In genomic region chr2:128153551-128153910, GRCm38 (mm10) we compare ENCODE assay signal across 13 mouse cellular contexts. TPM values are rescaled to one million over a fixed set of nuclear protein-coding genes. Genes with fewer than 3 reads are reported as not detected.
DNase-seq lines count a peak whose midpoint lies in the region; ATAC-seq lines count a peak whose summit lies in the region.
"Had no signal": no experiment of that assay in that cellular context is flagged by ENCODE, and none has a peak within 500 bp of the region (broad histone marks: within the 10 kb centered on the region; RNA-seq: fewer than 3 reads in every experiment).

No protein-coding gene starts in this region.

- H3K27ac ChIP-seq in forebrain, embryonic 15.5 days (replicated peaks): no peak overlapping the region
- H3K27ac ChIP-seq in forebrain, embryonic 11.5 days (ENCODE audit: low read depth, low read length): no peak overlapping the region
- H3K27ac ChIP-seq in midbrain, embryonic 13.5 days: no peak overlapping the region
- H3K27ac ChIP-seq in midbrain, embryonic 10.5 days (replicated peaks): no peak overlapping the region
- H3K27ac ChIP-seq: intestine, embryonic 15.5 days had no signal

- H3K27me3 ChIP-seq in forebrain, embryonic 15.5 days: no peaks in the 10 kb centered on the region
- no peaks in the 10 kb centered on the region for H3K27me3 ChIP-seq in forebrain, embryonic 11.5 days (ENCODE audit: control insufficient read depth, insufficient read depth, low read length)
- H3K27me3 ChIP-seq in midbrain, embryonic 13.5 days: no peaks in the 10 kb centered on the region
- H3K27me3 ChIP-seq in midbrain, embryonic 10.5 days (ENCODE audit: low read depth, poor library complexity, severe bottlenecking): no peaks in the 10 kb centered on the region
- H3K27me3 ChIP-seq: intestine, embryonic 15.5 days; liver, embryonic 15.5 days had no signal

- ATAC-seq in forebrain, embryonic 15.5 days (replicated peaks): peak; percentile 31; the same call in 1 of the 2 replicates
- ATAC-seq in forebrain, embryonic 11.5 days (replicated peaks; ENCODE audit: low FRiP score): no peak
- peak; percentile 43; the same call in 1 of the 2 replicates for ATAC-seq in midbrain, embryonic 13.5 days
- ATAC-seq in granulocyte monocyte progenitor cell, adult 5-6 weeks (replicated peaks; ENCODE audit: poor library complexity, severe bottlenecking): peak; percentile 80
- ATAC-seq: intestine, embryonic 15.5 days had no signal

- DNase-seq in forebrain, embryonic 11.5 days (ENCODE audit: low spot score): no peak
- no peak for DNase-seq in midbrain, embryonic 10.5 days (ENCODE audit: low spot score)
- DNase-seq in thymus, adult 18-20 months: peak; percentile 39 to 68
- no peak for DNase-seq in embryo, embryonic 10 days (ENCODE audit: low spot score)
- no peak for DNase-seq in adrenal gland, adult 18-20 months (ENCODE audit: low spot score in 2 of 2)
- DNase-seq: cerebellum, adult 2 months had no signal

- no peak overlapping the region for H3K4me3 ChIP-seq in forebrain, embryonic 15.5 days
- H3K4me3 ChIP-seq in forebrain, embryonic 11.5 days (ENCODE audit: low read depth, low read length): no peak overlapping the region
- H3K4me3 ChIP-seq in midbrain, embryonic 13.5 days (replicated peaks): no peak overlapping the region
- no peak overlapping the region for H3K4me3 ChIP-seq in midbrain, embryonic 10.5 days
- H3K4me3 ChIP-seq: erythroblast, embryonic 14.5 days; intestine, embryonic 15.5 days; liver, embryonic 15.5 days; myocyte had no signal

- no peaks in the 10 kb centered on the region for H3K9me3 ChIP-seq in forebrain, embryonic 15.5 days
- H3K9me3 ChIP-seq in forebrain, embryonic 11.5 days (ENCODE audit: control insufficient read depth, low read length): no peaks in the 10 kb centered on the region
- H3K9me3 ChIP-seq in midbrain, embryonic 13.5 days: no peaks in the 10 kb centered on the region
- no peaks in the 10 kb centered on the region for H3K9me3 ChIP-seq in midbrain, embryonic 10.5 days (replicated peaks)
- H3K9me3 ChIP-seq: intestine, embryonic 15.5 days; liver, embryonic 15.5 days had no signal

- no peaks in the 10 kb centered on the region for H3K36me3 ChIP-seq in forebrain, embryonic 15.5 days
- H3K36me3 ChIP-seq in forebrain, embryonic 11.5 days (ENCODE audit: control insufficient read depth, insufficient read depth, low read length): no peaks in the 10 kb centered on the region; the same call in 1 of the 2 replicates
- H3K36me3 ChIP-seq in midbrain, embryonic 13.5 days: peaks cover 8% of the 10 kb centered on the region; the same call in 1 of the 2 replicates
- H3K36me3 ChIP-seq in midbrain, embryonic 10.5 days: peaks cover 97% of the 10 kb centered on the region

- no peak overlapping the region for H3K4me2 ChIP-seq in forebrain, embryonic 15.5 days (replicated peaks)
- no peak overlapping the region for H3K4me2 ChIP-seq in forebrain, embryonic 11.5 days (ENCODE audit: low read depth, low read length, severe bottlenecking)
- no peak overlapping the region for H3K4me2 ChIP-seq in midbrain, embryonic 13.5 days (replicated peaks)
- H3K4me2 ChIP-seq: intestine, embryonic 15.5 days; liver, embryonic 15.5 days had no signal

- H3K9ac ChIP-seq in forebrain, embryonic 15.5 days (replicated peaks): no peak overlapping the region
- H3K9ac ChIP-seq in forebrain, embryonic 11.5 days (ENCODE audit: low read length): no peak overlapping the region
- H3K9ac ChIP-seq in midbrain, embryonic 13.5 days (replicated peaks): no peak overlapping the region
- H3K9ac ChIP-seq: intestine, embryonic 15.5 days; liver, embryonic 15.5 days had no signal

- 30% methylated on average over 11 of the region's 11 CpGs for WGBS in forebrain, embryonic 15.5 days
- 63% methylated on average over 11 of the region's 11 CpGs for WGBS in forebrain, embryonic 11.5 days
- WGBS in midbrain, embryonic 13.5 days: 50% methylated on average over 11 of the region's 11 CpGs
- WGBS in midbrain, embryonic 10.5 days: 81% methylated on average over 11 of the region's 11 CpGs

- H3K4me1 ChIP-seq in forebrain, embryonic 15.5 days: peaks cover 21% of the 10 kb centered on the region
- peaks cover 3% of the 10 kb centered on the region; the same call in 1 of the 2 replicates for H3K4me1 ChIP-seq in forebrain, embryonic 11.5 days (replicated peaks; ENCODE audit: control insufficient read depth, insufficient read depth, low read length)
- peaks cover 31% of the 10 kb centered on the region for H3K4me1 ChIP-seq in midbrain, embryonic 13.5 days (replicated peaks)
- peaks cover 28% of the 10 kb centered on the region for H3K4me1 ChIP-seq in midbrain, embryonic 10.5 days

RNA-seq across cellular contexts. Expression of gene Bcl2l11, which starts 27.7 kb away (rescaled TPM):
- polyA plus RNA-seq in forebrain, embryonic 15.5 days (2015; fragmentation: Nextera tagmentation; extraction: Ambion mirVana): 11.8 and 12.0 TPM in 2 replicates
- polyA plus RNA-seq in forebrain, embryonic 11.5 days (2014; fragmentation: Nextera tagmentation; extraction: Ambion mirVana): 16.8 and 17.7 TPM in 2 replicates
- polyA plus RNA-seq in midbrain, embryonic 13.5 days (2015; fragmentation: Nextera tagmentation; extraction: Ambion mirVana): 10.6 and 13.3 TPM in 2 replicates
- 25.0 and 25.1 TPM in 2 replicates for polyA plus RNA-seq in midbrain, embryonic 10.5 days (2016; fragmentation: Nextera tagmentation; extraction: Ambion mirVana)
- 13.1 and 14.4 TPM in 2 replicates for total RNA-seq in granulocyte monocyte progenitor cell, adult 5-6 weeks (2014; fragmentation: Nextera tagmentation)
- 12.1 and 13.4 TPM in 2 replicates for total RNA-seq in granulocyte monocyte progenitor cell, adult 5-6 weeks (2017)
- 10 to 100 TPM; 10.7 to 23.0 TPM for total RNA-seq in adrenal gland, adult 18-20 months (2021)

Comparison
In these comparisons a context has a peak if more than half of its experiments do, and no peak if none do; other contexts are left out.
1. DNase-seq: peak in thymus, adult 18-20 months (2 of 2); none in forebrain, embryonic 11.5 days (single experiment), midbrain, embryonic 10.5 days (single experiment), embryo, embryonic 10 days (single experiment) and adrenal gland, adult 18-20 months (0 of 2).